Mouse (Mus musculus) hematopoietic stem cell, adult 5-6 weeks (primary cell): Measurements from ENCODE around the gene Timm8a2. TPM values are rescaled to one million over a fixed set of nuclear protein-coding genes. Genes with fewer than 3 reads are reported as not detected.

Experiments used
- ATAC-seq, 2 experiments: fragments of 125-278 bp in 1 of 2; replicated peaks in 1 of 2; 2 replicates each; pipeline ENCODE4 v1.8.0; 2016 to 2017; ENCODE audit warnings: inconsistent platforms in 2 of 2, mild to moderate bottlenecking in 2 of 2, moderate number of reproducible peaks in 2 of 2, low read depth in 1 of 2, moderate TSS enrichment in 1 of 2; ENCODE audit not compliant: low FRiP score in 2 of 2, poor library complexity in 2 of 2, severe bottlenecking in 2 of 2, insufficient read depth in 1 of 2, low TSS enrichment in 1 of 2
- total RNA-seq: library from RNA; stranded (forward); fragments of 172-1452, 232-1000 nt; gene quantifications from 2 replicates; pipeline ENCODE4 v1.2.3, GENCODE M21; 2017

Gene Timm8a2
- not detected in 2 replicates for total RNA-seq

DNA sequence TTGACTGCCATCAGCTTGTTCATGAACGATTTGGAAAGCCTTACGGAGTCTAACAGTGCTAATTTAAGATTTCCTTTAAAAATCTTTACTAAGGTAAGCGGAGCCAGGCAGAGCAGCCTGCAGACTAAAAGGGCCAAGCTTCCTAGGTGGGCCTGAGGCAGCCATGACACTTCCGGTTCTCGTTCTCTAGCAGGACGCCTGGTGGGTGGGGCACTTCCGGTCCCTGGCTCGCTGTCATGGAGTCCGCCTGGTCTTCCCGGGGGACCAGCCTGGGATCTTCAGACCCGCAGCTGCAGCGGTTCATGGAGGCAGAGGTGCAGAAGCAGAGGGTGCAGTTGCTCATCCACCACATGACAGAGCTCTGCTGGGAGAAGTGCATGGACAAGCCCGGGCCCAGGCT is at the start of gene Timm8a2:
Gene Timm8a2, plus strand, starts transcription at position 224 of the 400 bp plus-strand sequence.
- no peak for ATAC-seq

DNA sequence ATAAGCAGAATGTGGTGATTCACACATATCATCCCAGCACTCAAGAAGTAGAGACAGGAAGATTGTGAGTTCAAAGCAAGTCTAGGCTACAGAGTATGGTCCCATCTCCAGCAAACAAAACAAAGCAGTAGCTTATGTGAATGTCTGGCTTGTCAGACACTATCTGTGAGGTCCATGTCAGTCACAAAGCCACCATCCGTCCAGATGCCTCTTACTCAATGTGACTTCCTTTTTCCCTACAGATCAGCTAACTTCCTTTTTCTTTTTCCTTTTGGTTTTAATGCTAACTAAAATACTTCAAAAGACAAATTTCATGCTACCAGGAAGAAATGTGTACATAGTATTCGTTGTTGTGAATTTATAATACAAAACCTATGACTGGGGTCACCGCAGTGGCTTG is 49.0 kb upstream of the Timm8a2 start:
- peak; percentile 82 for ATAC-seq

DNA sequence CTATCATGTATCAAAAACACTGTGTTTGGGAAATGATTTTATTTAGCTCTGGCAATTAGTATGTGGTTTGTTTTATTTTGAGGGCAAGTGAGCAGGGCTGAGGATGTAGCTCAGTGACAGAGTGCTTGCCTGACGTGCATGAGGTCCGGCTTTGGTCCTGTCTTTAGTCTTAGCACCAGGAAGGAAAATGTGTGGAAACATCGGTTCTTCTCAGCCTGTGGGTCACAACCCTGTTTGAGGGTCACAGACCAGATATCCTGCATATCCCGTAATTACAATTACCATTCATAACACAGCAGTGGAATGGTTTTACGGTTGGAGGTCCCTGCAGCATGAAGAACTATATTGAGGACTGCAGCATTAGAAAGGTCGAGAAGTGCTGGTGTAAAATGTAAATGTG is 48.4 kb upstream of the Timm8a2 start:
- no peak for ATAC-seq

DNA sequence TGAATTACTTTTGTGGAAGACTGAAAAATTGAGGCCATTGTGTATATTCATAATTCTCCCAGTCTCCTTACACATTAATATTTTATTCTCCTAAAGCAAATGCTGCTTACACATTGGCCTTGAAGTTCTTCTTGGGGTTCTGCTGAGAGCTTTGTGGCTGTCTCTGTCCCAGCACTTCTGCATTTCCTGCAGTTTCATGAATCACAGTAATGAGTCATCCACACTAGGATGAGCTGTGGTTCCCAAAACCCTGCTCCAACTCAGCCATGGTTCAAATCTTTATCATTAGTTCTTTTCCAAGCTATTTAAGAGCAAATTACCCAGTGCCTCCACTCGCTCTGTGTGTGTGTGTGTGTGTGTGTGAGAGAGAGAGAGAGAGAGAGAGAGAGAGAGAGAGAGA is 47.2 kb upstream of the Timm8a2 start:
- no peak for ATAC-seq

DNA sequence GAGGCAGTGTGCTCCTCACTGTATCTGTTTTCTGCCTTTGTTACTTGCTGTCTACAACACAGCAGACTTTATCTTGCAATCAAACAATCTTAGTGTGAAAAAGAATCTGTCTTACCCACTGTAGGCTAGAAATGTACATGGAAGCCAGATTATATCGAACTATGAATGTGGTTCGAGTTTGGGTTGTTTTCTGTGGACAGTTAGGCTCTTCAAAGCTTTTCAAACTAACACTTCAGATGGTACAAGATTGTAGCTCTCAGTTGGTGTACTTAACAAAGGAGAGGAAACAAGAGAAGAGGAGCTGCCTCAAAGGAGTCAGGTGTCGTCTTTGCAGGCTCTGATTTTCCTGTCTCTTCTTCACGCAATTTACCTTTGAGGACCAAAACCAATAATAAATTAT is 46.8 kb upstream of the Timm8a2 start:
- ATAC-seq = no peak

DNA sequence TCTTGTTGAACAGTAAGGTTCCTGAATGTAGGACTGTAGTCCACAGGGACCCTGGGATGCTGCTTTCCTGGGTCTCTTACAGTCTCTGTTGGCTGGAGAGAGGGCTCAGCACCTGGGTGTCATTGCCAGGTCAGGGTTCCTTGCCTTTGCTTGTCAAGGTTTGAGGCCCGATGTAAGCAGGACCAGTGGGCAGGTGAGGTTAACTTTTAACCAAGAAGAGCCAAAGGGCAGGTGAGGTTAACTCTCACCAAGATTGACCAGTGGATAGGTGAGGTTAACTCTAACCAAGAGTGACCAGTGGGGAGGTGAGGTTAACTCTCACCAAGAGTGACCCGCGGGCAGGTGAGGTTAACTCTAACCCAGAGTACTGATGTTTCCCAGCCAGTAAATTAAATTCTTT is 45.1 kb upstream of the Timm8a2 start:
- no peak for ATAC-seq

DNA sequence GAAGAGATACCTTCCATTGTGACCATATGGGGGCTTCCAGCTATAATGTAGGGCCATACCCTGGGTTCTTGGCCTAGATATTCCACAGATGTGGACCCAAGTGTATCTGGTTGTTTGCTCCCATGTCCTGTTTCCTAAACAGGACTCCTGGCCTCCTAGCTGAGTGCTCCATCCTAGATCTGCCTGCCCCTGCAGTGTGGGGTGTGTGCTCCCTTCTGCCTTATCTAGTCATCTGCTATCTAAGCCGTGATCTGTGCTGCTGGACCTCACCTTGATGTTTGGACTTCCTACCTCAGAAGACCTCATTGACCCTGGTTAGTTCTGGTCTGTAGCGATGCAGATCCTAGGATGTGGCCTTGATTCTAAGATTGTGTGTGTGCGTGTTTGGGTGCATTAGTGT is 44.6 kb upstream of the Timm8a2 start:
- ATAC-seq = no peak

DNA sequence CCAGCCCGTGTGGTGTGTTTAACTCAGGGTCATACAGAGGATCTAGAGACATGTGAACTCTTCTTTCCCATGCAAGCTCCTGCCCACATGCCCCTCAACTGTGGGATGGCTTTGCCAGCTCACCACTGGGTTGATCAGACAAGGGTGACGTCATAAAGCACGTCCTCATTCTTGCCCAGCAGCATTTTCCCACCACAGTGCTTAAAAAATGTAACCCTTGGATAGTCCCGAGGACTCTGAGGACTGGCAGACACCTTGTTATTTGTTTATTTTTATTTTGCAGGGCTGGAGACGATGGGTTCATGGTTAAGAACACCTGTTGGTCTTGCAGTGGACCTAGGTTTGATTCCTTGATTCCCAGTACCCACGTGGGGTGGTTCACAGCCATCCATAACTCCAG is 43.6 kb upstream of the Timm8a2 start:
- no peak for ATAC-seq

DNA sequence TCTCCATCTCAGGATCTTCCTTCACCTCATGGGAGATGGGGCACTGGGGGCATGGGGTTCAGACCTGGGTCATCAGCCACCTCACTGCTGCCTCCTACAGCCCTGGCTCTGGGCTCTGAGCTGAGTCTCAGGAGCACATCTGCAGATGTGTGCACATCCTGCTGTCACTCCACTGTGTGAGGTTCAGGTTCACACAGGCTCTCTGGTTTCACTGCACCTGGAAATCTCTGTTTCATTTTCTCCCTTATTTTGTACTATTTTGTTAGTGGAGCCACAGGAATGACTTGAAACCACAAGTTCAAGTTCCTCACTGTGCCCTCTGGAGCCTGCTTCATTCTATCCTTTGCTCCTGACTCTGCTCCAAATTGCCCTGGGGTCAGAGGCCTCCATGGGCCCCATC is 42.6 kb upstream of the Timm8a2 start:
- ATAC-seq = peak in 1 of 2 experiments; percentile 23; a peak in 1 of 4 replicates

DNA sequence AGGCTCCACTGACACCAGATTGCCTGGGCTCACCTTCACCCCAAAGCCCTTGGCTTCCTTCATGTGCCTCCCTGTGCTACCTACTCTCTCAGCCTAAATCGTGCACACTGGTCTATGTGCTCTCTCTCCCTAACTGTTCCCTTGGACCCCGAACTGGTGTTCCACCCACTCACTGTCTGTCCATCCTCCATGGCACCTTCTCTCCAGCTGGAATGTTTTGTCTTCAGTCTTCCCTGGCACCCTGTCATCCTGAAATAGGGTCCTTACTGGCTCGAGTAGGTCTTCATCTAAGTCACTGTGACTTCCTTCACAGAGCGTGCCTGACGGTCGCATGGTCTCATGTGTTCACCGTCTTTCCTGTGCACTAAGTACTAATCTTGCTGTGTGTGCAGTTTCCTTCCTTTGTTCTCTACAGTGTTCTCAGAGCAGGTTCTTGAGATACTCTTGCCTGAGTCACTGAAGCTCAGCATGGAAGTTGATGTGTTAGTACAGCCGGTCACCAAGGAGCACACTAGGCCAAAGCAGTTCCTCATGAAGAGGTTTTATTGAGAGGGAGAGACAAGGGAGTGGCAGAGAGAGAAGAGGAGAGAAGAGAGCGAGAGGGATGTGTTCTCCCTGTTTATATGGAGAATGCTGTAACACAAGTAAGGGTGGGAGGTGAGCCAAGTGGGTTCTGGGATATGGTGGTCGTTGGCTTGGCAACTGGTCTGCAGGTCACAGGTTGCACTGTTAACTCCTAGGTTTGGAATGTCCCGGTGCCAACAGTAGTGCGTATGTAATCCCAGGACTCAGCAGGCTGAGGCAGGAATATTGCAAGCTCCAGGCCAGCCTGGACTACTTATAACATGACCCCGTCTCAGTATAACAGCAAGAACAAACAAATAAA is 41.8 kb upstream of the Timm8a2 start:
- peak in 1 of 2 experiments; percentile 44; a peak in 3 of 4 replicates for ATAC-seq

DNA sequence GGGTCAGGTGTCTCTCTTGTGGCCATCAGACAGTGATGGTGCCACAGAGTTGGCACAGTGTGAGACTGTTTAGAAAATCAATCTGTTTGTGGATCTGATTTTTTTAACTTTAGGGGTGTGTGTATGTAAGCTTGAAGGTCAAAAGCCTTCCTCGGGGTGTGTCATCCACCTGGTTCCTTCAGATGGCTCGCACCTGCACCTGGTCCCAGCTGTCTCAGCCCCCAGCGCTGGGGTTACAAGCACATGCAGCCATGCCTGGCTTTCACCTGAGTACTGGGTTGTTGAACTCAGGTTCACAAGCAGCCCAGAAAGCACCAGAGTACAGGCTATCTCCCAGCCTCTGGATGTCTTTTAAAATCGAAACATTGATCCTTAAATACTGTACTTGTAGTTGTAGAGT is 40.9 kb upstream of the Timm8a2 start:
- no peak for ATAC-seq

DNA sequence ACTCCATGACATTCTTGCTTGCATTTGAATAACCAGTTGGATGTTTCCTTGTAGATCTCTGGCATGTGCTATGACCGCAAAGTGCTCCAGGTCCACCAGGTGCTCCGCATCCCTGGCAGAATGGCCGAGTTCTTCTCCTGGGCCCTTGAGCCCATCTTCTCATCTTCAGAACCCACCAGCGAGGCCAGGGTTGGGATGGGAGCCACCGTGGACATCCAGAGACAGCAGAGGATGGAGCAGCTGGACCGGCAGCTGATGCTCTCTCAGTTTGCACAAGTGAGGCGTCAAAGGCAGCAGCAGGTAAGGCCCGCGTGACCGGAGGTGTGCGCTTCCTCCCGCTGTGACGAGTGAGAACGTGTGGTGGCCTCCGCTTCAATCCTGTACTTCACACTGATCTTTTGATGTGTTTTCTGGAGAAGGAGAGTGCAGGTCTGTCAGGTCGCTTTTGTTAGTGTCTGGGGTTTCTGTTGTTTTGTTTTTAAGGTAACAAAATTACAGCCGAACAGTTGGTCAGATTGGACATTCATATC is 40.2 kb upstream of the Timm8a2 start:
- ATAC-seq = no peak

DNA sequence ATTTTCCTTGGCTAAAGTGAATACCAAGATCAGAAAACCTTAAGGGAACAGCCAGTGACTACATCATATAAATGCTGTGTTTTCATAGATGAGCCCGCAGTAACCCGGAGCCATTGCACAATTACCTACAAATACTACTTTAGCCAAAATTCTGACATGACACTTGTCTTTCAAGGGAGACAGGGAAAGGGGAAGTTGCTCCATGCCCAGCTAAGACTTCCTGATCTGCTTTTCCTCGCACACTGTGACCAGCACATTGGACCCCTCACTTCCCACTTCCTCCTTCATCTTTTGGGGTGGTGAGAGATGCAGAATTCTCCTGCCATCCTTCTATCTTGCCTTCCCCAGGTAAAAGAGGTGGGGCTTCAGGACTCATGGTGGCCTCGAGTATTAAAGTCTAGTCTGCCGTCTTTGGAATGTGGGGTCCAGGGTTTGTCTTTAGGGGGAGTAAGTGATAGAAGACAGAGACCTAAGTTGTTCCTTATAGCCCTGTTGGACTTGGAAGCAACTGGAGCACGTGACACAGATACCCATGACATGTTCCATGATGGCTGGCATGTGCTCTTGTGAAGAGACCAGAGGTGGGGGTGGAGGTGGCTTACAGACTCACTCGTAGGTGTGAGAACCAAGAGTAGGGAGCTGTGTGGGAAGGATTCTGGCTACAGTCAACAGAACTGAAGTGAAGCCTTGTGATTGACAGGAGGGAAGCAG is 39.5 kb upstream of the Timm8a2 start:
- ATAC-seq = peak; percentile 51 to 59; a peak in 3 of 4 replicates

DNA sequence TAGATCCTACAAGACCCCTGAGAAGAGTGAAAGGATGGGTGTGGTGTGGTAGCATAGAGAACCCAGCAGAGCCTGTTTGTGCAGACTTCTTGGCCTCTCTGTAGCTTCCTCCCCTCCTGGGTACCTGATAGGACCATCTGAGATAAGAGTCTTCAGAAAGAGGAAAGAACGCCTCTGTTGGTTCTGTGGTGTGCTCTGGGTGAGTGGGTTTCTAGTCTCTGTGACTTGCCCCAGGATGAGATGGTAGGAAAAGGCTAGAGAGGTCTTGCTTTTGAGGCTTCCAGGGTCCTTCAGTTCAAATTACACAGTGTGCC is 39.0 kb upstream of the Timm8a2 start:
- ATAC-seq = no peak

DNA sequence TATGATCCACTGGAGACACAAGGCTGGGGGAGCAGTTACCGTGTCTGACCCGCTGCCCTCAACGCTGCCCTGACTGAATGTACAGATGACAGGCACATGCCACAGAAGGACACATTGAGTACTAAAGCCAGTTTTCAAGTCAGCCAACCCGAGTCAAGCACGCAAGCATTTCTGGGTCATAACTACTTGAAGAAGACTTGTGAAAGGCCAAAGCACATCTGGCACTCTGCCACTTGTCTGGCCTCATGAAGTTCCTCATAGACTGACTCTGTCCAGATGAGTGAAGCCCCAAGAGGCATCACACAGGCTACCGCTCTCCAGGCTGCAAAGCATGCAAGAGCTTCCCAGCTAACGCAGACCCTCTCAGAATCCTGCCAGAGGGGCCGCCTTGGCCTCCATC is 37.7 kb upstream of the Timm8a2 start:
- peak in 1 of 2 experiments; percentile 15; a peak in 1 of 4 replicates for ATAC-seq

DNA sequence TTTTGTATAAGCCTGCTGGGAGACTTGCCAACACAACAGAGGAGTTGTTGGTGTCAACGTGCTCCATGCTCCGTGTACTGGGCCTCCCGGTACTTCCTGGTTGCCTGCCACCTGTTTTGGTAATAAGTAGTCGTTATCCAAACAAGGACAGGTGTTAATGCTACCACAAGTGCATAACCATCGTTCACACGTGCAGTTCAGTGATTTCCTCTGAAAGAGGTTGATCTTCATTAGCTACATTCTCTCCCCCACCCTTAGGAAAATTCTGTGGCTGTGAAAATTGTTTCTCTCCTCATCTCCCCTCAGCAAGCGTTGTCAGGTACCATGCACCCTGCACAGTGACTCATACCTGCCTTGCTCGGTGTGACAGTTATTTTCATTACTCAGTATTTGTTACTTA is 35.0 kb upstream of the Timm8a2 start:
- ATAC-seq = no peak

DNA sequence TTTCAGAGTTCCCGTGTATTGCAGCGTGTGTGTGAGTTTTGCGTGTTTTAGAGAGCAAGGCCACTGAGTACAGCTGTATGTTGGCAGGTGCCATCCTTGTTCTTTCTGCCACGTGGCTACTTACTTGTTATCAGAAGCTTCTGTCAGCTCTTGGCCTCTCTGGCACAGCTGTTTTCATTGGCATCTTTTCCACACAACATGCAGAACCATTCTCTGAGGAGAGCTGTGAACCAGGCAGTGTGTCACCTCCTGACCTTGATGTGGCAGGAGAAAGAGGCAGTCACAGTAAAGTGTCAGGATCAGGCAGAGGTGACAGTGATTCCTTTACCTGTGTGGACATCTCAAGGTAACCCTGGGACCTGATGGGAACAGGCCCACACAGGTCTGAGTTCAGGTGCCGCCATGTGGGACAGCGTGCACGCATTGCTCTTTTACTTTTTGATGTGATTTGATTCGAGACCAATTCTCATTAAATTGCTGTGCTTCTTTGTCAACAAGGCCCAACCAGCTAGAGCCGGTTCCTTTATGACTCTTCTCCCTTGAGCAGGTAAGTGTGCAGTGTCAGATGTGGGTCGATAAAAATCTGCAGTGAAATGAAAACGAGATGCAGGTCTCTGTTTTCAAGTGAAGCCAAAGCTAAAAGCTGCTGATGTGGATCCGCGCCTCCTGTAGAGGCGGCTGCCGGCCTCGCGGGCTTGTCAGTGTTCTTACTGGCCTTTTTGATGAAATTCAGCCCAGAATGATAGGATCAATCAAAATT is 33.9 kb upstream of the Timm8a2 start:
- no peak for ATAC-seq

DNA sequence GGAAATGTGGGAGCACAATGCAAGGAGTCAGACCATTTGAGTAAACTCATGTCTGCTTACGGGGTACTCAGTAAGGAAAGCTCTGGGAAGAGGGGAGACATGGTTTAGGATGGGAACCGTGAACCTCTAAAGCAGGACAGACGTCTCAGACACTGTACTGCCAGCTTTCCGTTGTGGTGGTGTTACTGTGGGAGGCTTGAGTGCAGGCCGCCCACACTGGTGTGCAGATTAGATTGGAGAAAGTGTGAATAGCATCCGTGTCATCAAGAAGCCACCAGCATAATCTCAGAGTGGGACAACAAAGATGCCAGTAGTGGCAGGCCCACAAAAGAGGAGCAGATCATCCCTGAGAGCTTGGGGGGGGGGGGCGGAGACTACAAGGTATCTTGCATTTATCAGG is 32.2 kb upstream of the Timm8a2 start:
- no peak for ATAC-seq
